Mouse (Mus musculus): Measurements from ENCODE around the gene Ly75.

The Ly75 gene

GRCm38 (mm10) chr2:60370188-60370587, 12.9 kb downstream of the Ly75 start:
- no peak for DNase-seq (ENCODE audit: low read depth)

GRCm38 (mm10) chr2:60369454-60369853, 13.6 kb downstream of the Ly75 start:
- DNase-seq (ENCODE audit: low read depth): peak; percentile 77

- peak; percentile 16 for DNase-seq (ENCODE audit: low read depth)
Measured at GRCm38 (mm10) chr2:60367871-60368270, 15.2 kb downstream of the Ly75 start.

DNA sequence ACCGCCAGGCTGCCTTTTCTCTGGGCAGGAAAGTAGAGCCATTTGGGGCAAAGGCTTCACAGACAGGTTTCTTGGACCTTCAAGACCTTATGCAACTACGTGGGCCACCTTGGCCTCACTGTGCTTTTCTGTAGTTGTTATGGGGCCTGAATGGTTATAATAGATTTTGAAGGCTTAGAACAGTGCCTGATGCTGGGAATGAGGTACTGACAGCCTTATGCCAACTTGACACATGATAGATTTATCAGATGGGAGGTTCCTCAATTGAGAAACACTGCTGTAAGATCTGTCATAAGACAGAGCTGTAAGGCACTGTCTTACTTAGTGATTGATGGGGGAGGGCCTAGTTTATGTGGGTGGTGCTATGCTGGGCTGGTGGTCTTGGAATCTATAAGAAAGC, 15.9 kb downstream of the Ly75 start:
- no peak for DNase-seq (ENCODE audit: low read depth)

- DNase-seq (ENCODE audit: low read depth): no peak
Measured at GRCm38 (mm10) chr2:60365820-60366610, 17.1 kb downstream of the Ly75 start.

DNA sequence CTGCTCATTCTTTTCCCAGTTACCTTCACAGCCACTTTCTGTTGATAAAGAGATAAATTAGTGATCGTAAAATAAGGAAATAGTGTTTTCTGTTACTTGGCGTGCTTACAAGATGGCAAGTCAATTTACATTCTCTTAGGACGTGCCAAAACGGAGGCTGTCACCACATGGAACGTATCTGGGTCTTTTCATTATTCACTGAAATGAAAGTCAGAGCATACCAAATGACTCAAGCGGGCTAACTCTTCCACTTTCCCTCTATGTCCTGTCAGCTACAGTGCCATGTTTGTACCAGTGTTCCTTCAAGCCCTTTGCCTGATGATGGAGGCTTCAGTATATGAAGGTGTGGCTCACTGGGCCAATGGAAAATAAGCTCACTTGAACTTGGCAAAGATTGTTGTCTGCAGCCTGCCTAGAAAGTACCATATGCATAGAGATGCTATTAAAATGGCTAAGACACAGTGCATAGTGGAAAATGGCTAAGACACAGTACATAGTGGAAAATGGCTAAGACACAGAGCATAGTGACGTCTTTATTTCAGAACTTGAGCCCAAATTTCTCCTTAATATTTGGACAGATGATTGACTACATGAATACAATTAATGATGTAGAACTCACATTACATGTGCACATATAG, 17.8 kb downstream of the Ly75 start:
- no peak for DNase-seq (ENCODE audit: low read depth)

DNA sequence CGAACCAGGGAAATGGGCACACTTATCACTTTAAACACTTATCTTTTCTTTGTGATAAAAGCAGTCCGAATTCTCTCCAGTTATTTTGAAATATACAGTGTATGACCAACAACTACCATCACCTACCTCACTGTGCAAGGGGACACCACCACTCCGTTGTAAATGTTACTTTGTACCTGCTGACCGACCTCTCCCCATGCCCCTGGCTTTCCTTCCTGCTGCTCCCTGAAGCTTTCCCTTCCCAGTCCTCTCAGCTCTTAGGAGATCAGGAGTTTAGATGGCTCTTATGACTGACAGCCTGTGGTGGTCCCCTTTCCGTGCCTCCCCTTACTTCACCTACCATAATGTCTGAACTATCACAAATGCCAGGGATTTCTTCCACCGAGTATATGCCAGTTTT, 21.0 kb downstream of the Ly75 start:
- DNase-seq (ENCODE audit: low read depth): no peak

- no peak for DNase-seq (ENCODE audit: low read depth)
Measured at GRCm38 (mm10) chr2:60359796-60360195, 23.3 kb downstream of the Ly75 start.

DNA sequence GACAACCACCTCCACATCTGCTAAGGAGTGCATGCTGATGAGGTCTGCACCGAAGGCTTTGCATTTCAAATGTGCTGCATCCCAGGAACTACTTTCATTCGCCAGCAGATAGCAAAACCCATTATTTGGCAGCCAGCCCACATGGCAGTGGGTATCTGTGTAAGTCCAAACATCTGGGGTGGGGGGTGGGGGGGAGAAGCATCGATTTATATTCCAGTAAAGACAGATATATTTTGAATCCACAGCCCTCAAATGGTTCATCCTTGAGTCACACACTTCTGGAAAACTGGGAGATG, 27.8 kb downstream of the Ly75 start:
- peak; percentile 15 for DNase-seq (ENCODE audit: low read depth)

DNA sequence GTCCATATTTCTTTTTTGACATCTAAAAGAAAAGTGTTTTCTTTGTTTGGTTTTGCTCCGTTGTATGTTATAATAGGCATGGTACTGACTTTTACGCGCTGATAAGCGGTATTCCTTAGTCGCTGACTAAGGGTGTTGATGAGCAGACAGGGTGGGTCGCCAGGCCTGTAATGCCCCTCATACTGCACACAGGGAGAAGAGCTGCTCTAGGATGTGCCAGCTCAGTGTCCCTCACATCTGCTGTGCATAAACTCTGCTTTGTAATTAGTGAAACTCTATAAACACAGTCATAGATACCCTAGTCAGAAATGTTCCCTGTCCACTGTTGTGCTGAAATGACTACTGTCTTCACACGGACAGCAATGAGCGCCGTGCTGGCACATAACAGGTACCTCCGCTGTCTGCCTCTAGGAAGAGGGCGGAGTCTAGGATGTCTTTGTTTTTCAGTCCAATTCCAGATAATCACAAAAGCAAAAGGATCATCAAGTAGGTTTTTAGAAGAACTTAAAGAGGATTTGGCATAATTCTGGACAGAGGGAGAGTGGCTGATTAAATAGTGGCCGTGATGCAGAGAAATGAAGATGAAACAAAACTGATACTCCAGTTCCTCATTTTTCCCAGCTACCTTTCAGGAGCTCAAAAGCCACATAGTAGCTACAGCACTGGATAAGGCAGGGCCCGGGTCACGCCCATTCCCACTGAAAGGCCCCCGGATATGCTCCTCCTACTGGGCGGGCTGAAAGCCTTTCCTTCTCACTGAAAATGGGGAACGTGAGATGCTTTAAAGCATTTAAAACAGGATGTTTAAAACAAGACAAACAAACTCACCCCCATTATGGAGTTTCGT, 28.3 kb downstream of the Ly75 start:
- no peak for DNase-seq (ENCODE audit: low read depth)

- DNase-seq (ENCODE audit: low read depth): no peak
Measured at GRCm38 (mm10) chr2:60352296-60352695, 30.8 kb downstream of the Ly75 start.

DNA sequence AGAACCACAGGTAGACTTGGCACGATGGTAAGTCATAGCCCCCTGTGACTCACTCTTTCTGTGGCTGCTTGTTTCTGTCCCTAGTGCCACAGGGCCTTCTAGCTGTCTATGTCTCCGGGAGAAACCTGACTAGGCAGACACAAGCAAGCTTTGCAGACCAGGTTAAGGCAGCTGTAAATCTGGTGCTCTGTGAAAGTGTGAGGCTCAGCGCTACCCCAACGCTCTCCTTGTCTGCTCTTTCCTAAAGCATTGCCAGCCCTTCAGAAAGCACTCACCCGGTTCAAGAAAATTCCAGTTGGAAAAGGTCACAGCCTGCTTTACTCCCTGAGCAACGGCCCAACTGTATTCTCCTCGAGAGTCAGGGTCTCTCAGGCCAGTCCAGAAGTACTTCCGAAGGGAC, 31.3 kb downstream of the Ly75 start:
- DNase-seq (ENCODE audit: low read depth): no peak

DNA sequence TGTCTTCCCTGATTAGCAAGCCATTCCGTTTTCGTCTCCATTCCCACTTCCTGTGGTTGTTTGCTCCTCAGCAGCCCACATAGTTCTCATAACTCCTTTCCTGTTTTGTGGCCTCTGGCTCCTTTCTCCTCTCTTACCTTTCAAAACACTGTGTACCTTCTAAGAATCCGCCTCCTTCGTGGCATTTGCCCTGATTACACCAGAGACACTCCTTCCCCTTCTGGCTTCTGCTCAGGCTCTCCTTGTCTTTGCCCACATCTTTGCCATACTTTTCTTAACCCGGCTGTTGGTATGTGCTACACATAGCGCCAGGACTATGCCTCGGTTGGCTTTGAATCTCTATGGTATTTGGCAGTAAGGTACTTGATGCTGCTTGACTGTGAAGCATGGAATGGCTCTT, 35.2 kb downstream of the Ly75 start:
- DNase-seq (ENCODE audit: low read depth): no peak

GRCm38 (mm10) chr2:60346531-60346930, 36.6 kb downstream of the Ly75 start:
- DNase-seq (ENCODE audit: low read depth): no peak

DNA sequence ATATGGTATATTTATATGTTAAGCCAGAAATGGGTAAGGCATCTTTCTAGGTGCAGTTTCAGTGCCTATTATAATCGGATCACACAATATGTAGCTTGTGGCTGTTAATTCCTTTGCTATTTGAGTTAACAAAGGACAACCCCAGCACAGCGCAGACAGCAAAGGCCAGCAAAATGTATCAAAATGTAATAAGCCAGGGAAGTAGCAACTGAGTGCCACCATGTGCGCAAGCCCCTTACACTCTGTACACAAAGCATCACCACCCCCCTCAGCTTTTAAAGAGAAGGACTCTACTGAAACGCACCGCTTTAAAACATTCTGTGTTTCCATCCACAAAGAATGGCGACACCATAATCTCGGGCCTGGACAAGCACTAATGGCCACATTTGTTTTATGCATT, 37.4 kb downstream of the Ly75 start:
- no peak for DNase-seq (ENCODE audit: low read depth)

GRCm38 (mm10) chr2:60343607-60344289, 39.4 kb downstream of the Ly75 start:
- DNase-seq (ENCODE audit: low read depth): no peak

GRCm38 (mm10) chr2:60342107-60342880, 40.8 kb downstream of the Ly75 start:
- no peak for DNase-seq (ENCODE audit: low read depth)

GRCm38 (mm10) chr2:60337937-60338336, 45.2 kb downstream of the Ly75 start:
- DNase-seq (ENCODE audit: low read depth): no peak

DNA sequence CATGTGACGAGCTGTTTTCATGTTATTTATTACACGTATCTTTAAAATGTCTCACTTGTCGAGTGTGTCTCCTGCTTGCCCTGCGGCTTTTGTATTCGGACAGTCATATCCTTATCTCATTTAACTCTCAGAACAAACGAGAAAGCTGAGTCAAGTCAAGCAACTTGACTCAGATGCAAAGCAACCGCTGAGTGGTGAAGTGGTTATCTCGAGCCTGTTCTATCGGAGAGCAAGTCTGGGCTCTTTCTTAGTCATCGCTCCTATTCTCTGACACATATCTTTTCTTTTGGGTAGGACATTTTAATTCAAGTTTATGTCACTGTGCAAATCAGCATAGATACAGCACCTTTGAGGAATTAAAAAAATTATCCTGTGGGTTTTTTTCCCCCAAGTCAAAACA, 54.5 kb downstream of the Ly75 start:
- no peak for DNase-seq (ENCODE audit: low read depth)

DNA sequence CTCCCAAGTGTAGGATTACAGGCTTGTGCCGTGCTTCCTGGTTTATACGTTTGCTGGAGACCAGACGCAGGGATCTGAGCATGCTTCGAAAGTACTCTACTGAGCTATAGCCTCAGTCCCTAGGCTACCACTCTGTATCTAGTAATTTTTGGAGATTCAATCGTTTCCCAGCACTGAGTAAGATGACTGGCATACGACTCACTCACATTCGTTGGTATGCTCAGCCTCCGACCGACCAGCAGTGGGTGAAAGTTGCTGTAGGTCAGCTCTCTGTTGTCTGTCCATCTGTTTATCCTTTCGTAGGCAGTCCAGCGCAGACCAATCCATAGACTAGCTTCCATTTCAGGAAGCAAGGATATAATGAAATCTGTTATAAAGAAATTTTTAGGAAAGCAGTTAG, 55.5 kb downstream of the Ly75 start:
- peak; percentile 57 for DNase-seq (ENCODE audit: low read depth)

DNA sequence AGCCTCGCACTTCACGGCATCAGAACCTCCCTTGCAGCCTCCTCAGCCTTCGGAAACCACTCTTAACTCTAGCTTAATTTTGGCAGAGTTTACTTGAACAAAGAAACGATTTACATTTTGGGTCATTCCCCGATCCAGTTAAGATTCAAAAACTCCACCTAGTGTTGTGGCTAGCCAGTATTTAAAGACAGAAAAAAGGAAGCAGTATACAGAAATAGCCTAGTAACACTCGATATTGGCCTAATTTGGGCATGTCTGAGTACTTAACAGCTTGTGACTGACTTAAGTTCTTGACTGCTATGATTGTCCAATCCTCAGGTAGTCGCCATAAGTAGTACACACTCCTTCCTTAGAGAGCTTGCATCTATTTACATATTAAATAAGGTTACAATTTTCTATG, 56.2 kb downstream of the Ly75 start:
- DNase-seq (ENCODE audit: low read depth): no peak

DNA sequence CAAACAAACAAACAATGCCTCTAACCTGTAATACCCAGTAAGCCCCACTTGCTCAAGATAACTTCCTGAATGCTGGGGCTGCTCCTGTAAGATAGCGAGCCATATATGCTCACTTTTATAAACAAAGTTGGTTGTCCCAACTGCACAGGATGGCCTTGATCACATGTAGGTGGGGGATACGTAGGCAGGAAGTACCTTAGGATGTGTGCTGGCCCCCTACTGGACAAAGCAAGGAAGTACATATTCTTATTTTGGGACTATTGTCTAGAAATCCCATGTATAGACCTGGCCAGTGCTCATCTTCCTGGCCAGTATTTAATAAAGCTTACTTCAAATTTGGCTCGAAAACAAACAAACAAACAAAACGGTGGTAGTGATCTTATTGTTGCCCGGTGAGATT, 59.7 kb downstream of the Ly75 start:
- DNase-seq (ENCODE audit: low read depth): peak; percentile 36
